Mouse (Mus musculus) heart, adult 2 months (tissue): ENCODE results near the gene Adamts9. TPM values are rescaled to one million over a fixed set of nuclear protein-coding genes. Genes with fewer than 3 reads are reported as not detected.

ENCODE experiments used
- DNase-seq, 2 experiments: peaks; one replicate each; pipeline ENCODE4 v3.0.0; 2021
- H3K27ac ChIP-seq: fragments of 200-600 bp; 2 replicates; pipeline ENCODE4 v1.8.1; 2022
- H3K27me3 ChIP-seq: fragments of 200-500 bp; 2 replicates; pipeline ENCODE4 v1.6.1; 2012; ENCODE audit warnings: mild to moderate bottlenecking, low read length, inconsistent platforms, mixed read lengths; ENCODE audit not compliant: control insufficient read depth, insufficient read depth
- H3K36me3 ChIP-seq: fragments of 200-500 bp; 2 replicates; pipeline ENCODE4 v1.6.1; 2012; ENCODE audit warnings: low read length, inconsistent platforms; ENCODE audit not compliant: control insufficient read depth, insufficient read depth
- H3K4me1 ChIP-seq: fragments of 200-500 bp; 2 replicates; pipeline ENCODE4 v1.6.1; 2011; ENCODE audit warnings: low read length; ENCODE audit not compliant: control insufficient read depth, insufficient read depth
- H3K4me3 ChIP-seq: fragments of 200-600 bp; 2 replicates; pipeline ENCODE4 v1.8.1; 2022
- H3K79me2 ChIP-seq: fragments of 200-500 bp; replicated peaks from 2 replicates; pipeline ENCODE4 v1.6.1; 2012; ENCODE audit warnings: mild to moderate bottlenecking, inconsistent platforms, low read length, moderate library complexity, mixed read lengths; ENCODE audit not compliant: control insufficient read depth, insufficient read depth
- H3K9ac ChIP-seq: fragments of 200-500 bp; 2 replicates; pipeline ENCODE4 v1.6.1; 2012; ENCODE audit warnings: low read depth, mild to moderate bottlenecking, control low read depth, inconsistent platforms, low read length, mixed read lengths
- CTCF ChIP-seq: fragments of 200-600 bp; IDR thresholded peaks from 2 replicates; pipeline ENCODE4 v1.8.1; 2022; ENCODE audit warnings: antibody characterized with exemption, mild to moderate bottlenecking, moderate library complexity
- EP300 ChIP-seq: fragments of 200-500 bp; IDR thresholded peaks from 2 replicates; pipeline ENCODE4 v1.6.1; 2011; ENCODE audit warnings: low read depth, low read length, control low read depth; ENCODE audit not compliant: insufficient read depth
- POLR2A ChIP-seq: fragments of 200-500 bp; IDR thresholded peaks from 2 replicates; pipeline ENCODE4 v1.6.1; 2011; ENCODE audit warnings: mild to moderate bottlenecking, low read depth, low read length, control low read depth; ENCODE audit not compliant: insufficient read depth
- WGBS: fragments of 180-500 bp; shearing (Covaris S2); methylation state at CpG from one replicate; pipeline ENCODE4 v1.1.7; 2018; 5-methylcytosine and 5-hydroxymethylcytosine counted together
- intact Hi-C: fragments of 180-260 bp; cut with DNase I; formaldehyde crosslinking; loops from one replicate; pipeline ENCODE4 v1.15.1; 2025
- polyA plus RNA-seq: library from polyadenylated mRNA; depleted of rRNA; stranded (reverse); fragments of >200 nt; gene quantifications from 2 replicates; pipeline ENCODE4 v1.2.3, GENCODE M21; 2012; rRNA removed
- total RNA-seq, 2 experiments: library from RNA; stranded (reverse); gene quantifications; 2 replicates each; pipeline ENCODE4 v1.2.3; 2021

The Adamts9 gene
- total and polyA plus RNA-seq, 3 experiments = 5.7 to 17.5 (median 9.6) TPM

- intact Hi-C loops = loop anchor here (1.0 to 5.0 kb wide), 3 partner anchors 61 to 442 kb away; no protein-coding TSS in a partner anchor
- 1% methylated on average over 10 of the region's 10 CpGs for WGBS
Measured at GRCm38 (mm10) chr6:92728084-92728483, 215.2 kb downstream of the Adamts9 start.

GRCm38 (mm10) chr6:92727351-92727986 lies 215.8 kb downstream of the Adamts9 start:
- no peaks in the 10 kb centered on the region for H3K27me3 ChIP-seq
- no peaks in the 10 kb centered on the region for H3K79me2 ChIP-seq
- no peak overlapping the region for H3K27ac ChIP-seq
- H3K36me3 ChIP-seq = no peaks in the 10 kb centered on the region
- TF ChIP-seq CTCF (no peak), EP300 (no peak), POLR2A (no peak)
- no peak overlapping the region for H3K9ac ChIP-seq
- 38% methylated on average over 7 of the region's 7 CpGs for WGBS
- no peak overlapping the region for H3K4me3 ChIP-seq
- peaks cover 3% of the 10 kb centered on the region for H3K4me1 ChIP-seq
- DNase-seq = no peak
- intact Hi-C loops = loop anchor here (5.0 kb wide), 2 partner anchors 60 to 250 kb away; no protein-coding TSS in a partner anchor

More at GRCm38 (mm10) chr6:92728084-92728483, 215.2 kb downstream of the Adamts9 start:
- H3K79me2 ChIP-seq = no peaks in the 10 kb centered on the region
- H3K36me3 ChIP-seq = no peaks in the 10 kb centered on the region
- DNase-seq = peak; percentile 72 to 89
- H3K9ac ChIP-seq = no peak overlapping the region
- TF ChIP-seq EP300 (peak; percentile 65; the same call in 1 of the 2 replicates), POLR2A (no peak), CTCF (peak; percentile 90)
- H3K27me3 ChIP-seq = no peaks in the 10 kb centered on the region
- H3K27ac ChIP-seq = no peak overlapping the region
- peaks cover 3% of the 10 kb centered on the region for H3K4me1 ChIP-seq
- H3K4me3 ChIP-seq = no peak overlapping the region

GRCm38 (mm10) chr6:92726121-92726520 lies 217.2 kb downstream of the Adamts9 start:
- Histone ChIP-seq H3K27ac (no peak overlapping the region), H3K4me1 (peaks cover 3% of the 10 kb centered on the region), H3K36me3 (no peaks in the 10 kb centered on the region), H3K4me3 (no peak overlapping the region), H3K79me2 (no peaks in the 10 kb centered on the region), H3K9ac (no peak overlapping the region), H3K27me3 (no peaks in the 10 kb centered on the region)
- 62% methylated on average over 5 of the region's 5 CpGs for WGBS
- no peak for TF ChIP-seq EP300
- TF ChIP-seq POLR2A = no peak
- no peak for TF ChIP-seq CTCF
- peak in 1 of 2 experiments; percentile 41 for DNase-seq
- intact Hi-C loops = loop anchor here (5.0 kb wide), 2 partner anchors 59 to 249 kb away; no protein-coding TSS in a partner anchor

- no peak for DNase-seq
- 89% methylated on average over 2 of the region's 2 CpGs for WGBS
- Histone ChIP-seq H3K27ac (no peak overlapping the region), H3K4me1 (peaks cover 3% of the 10 kb centered on the region), H3K79me2 (no peaks in the 10 kb centered on the region), H3K4me3 (no peak overlapping the region), H3K36me3 (no peaks in the 10 kb centered on the region), H3K27me3 (no peaks in the 10 kb centered on the region), H3K9ac (no peak overlapping the region)
- intact Hi-C loops = no loop called here
- TF ChIP-seq POLR2A = no peak
- no peak for TF ChIP-seq EP300
- TF ChIP-seq CTCF = no peak
Measured at GRCm38 (mm10) chr6:92724394-92724793, 218.9 kb downstream of the Adamts9 start.

Other genes starting within 250 kb of the Adamts9 start
- 1 to 10 TPM; 4.9 to 6.1 TPM for gene Prickle2, start 237.3 kb downstream of the Adamts9 start, total RNA-seq
- 2.3 and 4.1 TPM in 2 replicates for gene Prickle2, start 237.3 kb downstream of the Adamts9 start, polyA plus RNA-seq
- gene A730049H05Rik, start 127.0 kb downstream of the Adamts9 start, total RNA-seq = under 1 TPM in 1 of 2 experiments, not detected in 1; 0.30 TPM
- 0.06 TPM in 1 of 2 replicates, not detected in the other for gene A730049H05Rik, start 127.0 kb downstream of the Adamts9 start, polyA plus RNA-seq
- gene Gm15737, start 74.1 kb downstream of the Adamts9 start, total RNA-seq = under 1 TPM; 0.36 to 0.52 TPM
- gene Gm15737, start 74.1 kb downstream of the Adamts9 start, polyA plus RNA-seq = 0.12 and 0.56 TPM in 2 replicates